Mouse (Mus musculus) adrenal gland (tissue): ENCODE results near the gene 2510039O18Rik.

Experiments
- intact Hi-C: fragments of 180-260 bp; cut with DNase I; formaldehyde crosslinking; loops from one replicate; pipeline ENCODE4 v1.15.1; 2025

2510039O18Rik gene

DNA sequence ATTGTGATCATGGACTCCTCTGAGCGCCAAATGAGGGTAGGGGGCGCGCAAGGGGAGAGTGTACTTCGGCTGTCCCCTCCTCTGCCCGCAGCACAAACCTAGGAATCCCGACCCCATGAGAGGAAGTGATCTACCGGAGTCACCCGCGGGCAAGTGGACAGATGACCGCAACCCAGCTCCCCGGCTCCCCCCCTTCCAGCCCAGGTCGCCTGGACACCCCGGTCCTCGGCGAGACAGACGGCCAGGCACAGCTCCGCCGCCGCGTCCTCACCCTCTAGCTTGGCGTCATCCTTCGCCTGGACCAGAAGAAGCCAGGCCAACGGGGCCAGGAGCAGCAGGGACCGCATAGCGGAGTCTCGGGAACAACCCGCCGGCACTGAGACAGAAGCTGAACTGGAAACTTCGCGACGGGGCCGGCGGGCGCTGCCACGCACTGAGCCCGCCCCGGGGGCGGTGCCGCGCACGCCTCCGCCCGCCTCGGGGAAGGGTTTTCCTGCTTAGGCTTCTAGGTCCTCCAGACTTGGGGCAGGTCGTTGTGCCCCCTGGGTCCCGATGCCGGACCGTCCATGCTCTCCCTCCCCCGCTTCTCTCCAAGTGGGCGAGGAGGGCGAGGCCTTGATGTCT is 4.3 kb upstream of the 2510039O18Rik start, which contains the start of gene Plod1:
Gene Plod1, minus strand, starts transcription at position 437 of the 624 bp plus-strand sequence.
- intact Hi-C loops, result no loop called here

DNA sequence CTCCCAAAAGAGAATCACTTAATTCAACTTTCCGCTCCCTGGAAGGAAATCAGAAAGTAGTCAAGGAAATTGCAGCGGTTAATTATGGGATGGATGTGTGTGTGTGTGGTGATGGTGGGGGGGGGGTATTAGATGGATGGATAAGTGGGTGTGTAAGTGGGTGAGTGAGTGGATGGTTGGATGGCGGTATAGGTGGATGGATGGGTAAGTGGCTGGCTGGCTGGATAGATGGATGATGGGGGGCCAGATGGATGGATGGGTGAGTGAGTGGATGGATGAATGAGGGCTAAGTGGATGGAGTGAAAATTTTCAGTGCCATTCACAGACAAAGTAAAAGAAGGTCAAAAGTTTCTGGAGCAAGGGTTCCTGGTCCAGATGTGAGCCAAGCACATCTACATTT is 3.7 kb upstream of the 2510039O18Rik start:
- intact Hi-C loops, result no loop called here

DNA sequence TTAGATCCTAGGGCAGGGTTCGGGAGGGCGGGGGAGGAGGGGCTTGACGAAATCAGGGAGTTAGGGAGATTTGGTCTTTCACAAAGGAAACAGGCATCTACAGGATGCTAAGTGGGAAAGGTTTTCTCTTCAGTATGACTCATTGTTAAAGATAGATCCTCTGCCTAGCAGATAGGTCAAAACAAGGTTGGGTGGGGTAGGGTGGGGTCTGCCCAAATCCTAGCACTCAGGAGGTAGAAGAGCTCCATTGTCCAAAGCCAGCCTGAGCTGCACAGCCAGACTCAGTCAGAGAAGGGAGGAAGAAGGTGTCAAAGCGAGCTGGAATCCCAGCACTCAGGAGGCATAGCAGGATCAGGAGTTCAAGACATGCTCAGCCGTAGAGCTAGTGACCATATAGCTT is 3.2 kb upstream of the 2510039O18Rik start:
- intact Hi-C loops, result no loop called here

DNA sequence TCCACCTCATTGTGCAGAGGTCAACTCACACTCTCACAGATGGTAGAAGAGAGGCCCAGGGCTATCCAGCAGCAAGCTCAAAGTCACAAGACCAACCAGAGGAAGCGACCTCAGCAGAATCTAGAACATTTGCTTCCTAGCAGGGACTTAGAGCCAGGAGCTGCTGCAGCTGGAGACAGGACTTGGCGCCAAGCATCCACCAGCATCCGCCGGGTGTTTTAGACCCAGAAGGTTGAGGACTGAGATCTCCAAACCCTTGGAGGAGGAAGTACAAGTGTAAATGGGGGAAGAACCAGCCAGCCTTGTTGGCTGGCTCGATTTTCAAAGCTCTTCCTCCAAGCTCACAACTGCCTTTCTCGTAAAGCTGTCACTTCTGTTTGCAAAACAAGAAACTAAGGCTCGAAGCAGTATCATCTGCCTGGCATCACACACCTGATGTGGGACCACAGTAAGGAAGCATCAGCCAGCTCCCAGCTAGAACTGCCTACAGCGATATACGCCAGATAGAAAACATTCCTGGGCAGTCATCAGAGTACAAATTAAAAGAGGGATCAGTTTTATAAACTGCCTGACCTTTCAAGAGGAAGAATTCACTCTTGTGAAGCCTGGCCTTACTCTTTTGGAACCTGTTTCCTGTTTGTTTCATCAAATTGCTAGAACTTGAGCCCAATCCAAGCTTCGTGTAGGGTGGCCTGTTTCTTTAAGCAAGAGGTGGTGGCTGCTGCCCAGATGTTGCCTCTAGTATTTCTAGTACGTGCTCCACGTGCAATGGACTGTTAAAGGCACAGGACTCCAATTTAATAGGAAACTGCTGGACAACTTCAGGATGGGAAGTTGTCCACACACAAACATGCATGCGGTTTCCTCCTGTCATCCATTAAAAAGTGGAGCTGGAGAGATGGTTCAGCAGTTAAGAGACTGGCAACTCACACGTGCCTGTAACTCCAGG is 2.3 kb upstream of the 2510039O18Rik start:
- intact Hi-C loops, result no loop called here

DNA sequence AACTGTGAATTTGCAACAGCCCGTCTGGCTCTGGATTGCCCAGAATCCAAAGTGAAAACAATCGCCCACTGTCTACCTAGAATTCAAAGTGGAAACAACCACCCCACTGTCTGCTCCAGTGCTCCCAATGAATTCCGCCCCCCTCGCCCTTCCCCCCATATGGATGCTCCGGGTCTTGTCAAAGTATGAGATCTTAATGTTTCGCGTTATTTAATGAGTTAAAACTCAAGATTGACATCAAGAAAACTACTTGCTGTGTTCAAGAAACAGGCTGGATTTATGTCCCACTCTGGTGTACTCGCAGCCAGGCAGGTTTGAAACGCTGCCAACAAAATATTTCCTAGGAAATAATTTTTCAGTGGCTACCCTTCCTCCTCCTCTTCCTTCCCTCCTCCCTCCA is 584 bp upstream of the 2510039O18Rik start:
- intact Hi-C loops, result no loop called here

DNA sequence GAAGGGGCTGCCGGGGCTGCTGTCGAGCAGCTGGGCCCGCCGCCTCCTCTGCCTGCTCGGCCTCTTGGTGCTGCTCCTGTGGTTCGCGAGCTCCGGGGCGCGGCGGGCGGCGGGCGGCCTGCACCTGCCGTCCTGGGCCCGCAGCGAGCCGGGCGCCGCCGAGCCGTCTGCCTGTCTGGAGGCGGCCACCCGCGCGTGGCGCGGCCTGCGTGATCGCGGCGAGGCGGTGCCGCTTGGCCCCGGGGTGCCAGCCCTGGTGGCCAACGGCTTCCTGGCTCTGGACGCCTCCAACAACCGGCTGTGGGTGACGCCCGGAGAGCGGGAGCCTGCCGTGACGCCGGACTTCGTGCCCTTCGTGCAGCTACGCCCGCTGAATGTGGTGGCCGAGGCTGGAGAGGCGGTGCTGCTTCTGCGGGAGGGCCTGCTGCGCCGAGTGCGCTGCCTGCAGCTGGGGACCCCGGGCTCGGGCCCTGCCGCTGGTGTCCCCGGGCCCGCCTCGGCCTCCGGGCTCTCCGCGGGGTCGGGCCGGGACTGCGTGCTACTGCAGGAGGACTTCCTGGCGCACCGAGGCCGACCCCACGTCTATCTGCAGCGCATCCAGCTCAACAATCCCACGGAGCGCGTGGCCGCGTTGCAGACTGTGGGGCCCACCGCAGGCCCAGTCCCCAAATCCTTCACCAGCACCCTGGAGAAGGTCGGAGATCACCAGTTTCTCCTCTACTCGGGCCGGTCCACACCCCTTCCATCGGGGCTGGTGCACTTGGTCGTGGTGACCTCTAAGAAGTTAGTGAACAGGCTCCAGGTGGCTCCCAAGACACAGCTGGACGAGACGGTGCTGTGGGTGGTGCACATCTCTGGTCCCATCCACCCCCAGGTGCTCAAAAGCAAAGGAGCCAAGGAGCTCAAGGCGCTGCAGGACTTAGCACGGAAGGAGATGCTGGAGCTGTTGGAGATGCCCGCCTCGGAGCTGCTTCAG is 638 bp downstream of the 2510039O18Rik start:
- intact Hi-C loops, result no loop called here

DNA sequence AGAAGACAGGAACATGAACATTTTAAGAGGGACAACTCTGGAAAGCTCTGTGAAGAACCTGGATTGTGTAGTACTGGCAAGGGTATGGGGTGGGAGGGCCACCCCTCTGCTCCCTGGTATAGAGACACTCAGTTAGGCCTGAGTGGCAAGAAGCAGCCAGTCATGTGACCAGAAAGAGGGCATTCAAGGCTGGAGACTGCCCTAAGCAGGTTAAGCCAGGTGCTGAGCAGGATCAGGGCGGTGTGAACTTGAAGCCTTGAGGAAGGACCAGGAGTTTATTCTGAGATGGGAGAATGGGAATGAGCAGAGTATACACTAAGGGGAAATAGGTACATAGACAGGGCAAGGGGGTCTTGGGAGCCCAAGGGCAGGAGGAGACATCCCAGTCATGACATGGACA is 2.3 kb downstream of the 2510039O18Rik start:
- intact Hi-C loops, result no loop called here

DNA sequence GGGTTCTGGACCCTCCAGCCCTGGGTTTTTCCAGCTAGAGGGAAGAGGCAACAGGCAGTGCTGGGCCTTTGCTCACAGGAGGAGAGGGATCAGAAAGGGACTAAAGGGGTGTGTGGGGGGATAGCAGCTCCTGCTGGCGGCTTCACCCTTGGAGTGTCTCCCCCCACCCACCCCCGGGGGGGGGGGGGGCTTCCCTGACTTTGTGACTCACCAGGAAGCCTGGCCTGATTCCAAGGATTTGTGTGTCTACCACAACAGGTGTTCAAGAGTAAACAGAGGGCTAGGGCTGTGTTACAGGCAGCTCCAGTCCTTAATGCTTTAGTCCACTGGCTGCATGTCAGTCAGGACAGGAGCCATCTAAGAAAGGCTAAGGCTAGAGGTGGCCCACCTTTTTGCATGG is 6.8 kb downstream of the 2510039O18Rik start:
- intact Hi-C loops, result no loop called here

DNA sequence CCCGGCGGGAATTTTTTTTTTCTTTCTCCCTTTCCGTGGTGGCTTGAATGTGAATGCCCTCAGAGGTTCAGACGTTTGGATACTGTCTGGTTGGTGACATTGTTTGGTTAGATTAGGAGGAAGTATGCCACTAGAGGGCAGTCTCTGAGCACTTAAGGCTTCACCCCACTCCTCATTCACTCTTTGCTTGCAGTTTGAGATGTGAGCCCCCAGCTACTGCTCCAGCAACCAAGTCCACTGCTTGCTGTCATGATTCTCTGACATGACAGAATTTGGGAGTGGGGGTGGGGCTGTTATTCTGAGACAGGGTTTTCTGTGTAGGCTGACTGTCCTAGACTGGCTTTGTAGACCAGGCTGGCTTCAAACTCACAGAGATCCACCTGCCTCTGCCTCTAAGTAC is 12.9 kb downstream of the 2510039O18Rik start:
- intact Hi-C loops, result no loop called here

DNA sequence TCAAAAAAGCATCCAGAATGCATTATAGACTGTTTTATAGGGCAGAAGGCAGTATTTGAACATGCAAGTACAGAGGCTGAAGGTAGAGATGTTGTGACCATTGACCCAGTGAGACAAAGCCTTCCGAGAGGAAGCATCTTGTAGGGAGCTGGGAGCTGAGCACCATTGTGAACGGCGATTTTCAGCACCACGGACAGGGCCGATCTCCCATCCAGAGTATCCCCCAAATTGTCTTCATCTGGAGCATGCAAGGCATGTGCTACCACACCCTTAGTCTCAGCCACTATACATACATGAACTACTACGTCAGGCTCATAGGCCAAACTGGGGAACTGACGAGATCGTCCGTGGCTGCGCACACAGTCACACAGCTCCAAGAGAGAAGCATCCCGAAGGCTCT is 16.4 kb downstream of the 2510039O18Rik start:
- intact Hi-C loops, result loop anchor here (5.0 kb wide), 1 partner anchor 105 kb away; no protein-coding TSS in a partner anchor

DNA sequence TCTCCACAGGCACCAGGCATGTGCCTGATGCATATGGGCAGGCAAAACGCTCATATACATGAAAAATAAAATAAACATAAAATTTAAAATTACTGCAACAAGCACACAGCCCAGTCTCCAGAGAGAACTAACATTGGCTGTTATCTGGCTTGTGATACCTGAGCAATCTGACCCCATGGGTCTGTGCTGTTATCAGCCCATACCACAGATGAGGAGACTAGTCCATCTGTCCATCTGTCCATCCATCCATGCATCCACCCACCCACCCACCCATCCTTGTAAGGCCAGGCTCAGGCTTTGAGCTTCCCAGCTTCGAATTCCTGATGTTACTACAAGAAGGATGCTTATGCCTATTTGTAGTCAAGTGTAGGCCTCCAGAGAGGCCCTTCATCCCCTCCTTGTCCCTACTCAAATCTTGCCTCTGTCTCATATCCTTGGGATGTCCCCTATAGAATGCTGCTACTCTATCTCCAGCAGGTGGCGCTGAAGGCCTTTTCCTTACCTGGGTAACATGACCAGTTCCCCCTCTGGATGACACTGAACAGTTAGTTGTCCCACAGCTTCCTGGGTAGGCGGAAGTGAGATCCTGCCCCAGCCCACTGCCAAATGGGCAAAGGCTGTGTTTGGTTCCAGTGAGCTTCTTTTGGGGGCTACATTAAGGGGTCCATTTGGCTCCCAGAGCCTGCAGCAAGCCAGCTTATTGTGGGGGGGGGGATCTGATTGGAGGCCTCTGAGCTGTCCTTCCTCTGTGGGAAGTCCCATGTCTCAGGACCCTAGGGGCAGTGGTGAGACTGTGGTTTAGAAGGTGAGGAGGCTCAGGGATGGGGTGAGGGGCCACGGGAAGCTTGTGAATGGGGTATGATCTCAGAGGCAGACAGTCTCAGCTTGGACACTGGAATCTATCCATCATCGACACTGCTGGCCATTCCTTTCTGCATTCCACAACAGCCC is 19.5 kb downstream of the 2510039O18Rik start:
- intact Hi-C loops, result loop anchor here (1.0 to 5.0 kb wide), 2 partner anchors 48 to 102 kb away; no protein-coding TSS in a partner anchor

DNA sequence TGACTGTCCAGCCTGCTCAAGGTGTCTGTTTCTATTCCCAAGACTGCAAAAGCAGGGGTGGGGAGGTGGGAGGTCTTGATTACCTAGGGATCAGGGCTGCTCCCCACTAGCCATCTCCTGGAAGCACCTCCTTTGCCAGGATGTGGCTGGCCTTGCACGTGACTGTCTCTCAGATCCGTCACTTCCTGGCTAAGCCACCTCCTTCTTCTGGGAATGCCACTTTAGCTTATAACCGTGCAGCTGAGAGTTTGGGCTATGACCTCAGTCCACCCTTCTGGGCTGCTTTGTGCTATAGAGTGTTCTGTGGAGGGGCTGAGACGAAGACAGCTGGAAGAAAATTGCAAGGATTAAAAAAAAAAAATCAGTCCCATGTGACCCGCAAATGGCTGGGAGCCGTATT is 22.1 kb downstream of the 2510039O18Rik start:
- intact Hi-C loops, result no loop called here

DNA sequence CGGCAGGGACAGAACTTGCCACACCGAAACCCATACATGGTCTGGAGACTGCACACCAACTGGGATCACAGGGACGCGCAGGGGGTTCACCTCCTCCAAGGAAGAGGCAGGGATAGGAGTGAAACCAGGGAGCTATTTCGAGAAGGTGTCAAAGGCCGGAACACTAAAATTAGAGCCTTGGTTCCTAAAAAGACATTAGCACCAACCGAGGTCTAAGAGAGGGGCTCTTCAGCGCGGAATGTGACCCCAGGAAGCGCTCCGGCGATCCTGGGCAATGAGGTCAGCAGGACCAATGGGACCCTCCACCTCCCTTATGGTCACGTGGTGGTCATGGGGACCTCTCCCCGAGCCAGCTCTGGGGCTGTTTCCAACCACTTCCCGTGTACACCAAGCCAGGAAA is 22.9 kb downstream of the 2510039O18Rik start:
- intact Hi-C loops, result no loop called here

DNA sequence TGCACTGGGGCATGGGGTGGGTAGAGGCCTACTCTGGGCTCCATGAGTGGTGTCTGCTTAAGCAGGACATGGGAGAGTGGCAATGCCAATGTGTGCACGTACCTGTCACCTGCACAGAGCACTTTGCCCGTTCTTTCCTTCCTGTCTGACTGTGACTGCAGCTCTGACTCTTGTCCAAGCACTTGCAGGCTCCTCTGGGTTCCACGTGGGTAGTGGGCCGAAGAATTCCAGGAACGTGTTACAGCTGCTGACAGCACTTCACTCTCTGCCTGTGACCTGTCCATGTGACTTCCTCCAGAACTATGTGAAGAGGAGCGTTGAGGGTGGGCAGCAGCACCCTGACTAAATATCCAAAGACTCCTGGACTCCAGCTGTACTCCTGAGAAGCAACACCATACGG is 25.0 kb downstream of the 2510039O18Rik start:
- intact Hi-C loops, result no loop called here

DNA sequence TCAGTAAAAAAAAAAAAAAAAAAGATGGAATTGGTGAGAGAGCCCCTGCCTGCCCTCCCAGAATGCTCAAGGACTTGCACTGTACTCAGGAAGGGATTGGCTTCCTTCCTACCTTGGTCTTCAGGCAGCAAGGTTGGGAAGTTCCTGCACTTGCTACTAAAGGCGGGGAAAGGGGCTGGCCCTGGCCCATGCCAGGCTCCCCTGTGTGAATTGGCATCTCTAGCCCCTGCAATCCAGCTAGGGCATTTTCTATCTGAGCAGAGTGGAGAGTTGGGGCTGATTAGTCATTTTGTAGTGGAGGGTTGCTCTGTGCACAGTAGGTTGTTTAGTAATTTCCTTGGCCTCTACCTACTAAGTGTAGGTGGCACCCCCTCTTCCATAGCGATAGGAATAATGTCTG is 28.1 kb downstream of the 2510039O18Rik start:
- intact Hi-C loops, result no loop called here

DNA sequence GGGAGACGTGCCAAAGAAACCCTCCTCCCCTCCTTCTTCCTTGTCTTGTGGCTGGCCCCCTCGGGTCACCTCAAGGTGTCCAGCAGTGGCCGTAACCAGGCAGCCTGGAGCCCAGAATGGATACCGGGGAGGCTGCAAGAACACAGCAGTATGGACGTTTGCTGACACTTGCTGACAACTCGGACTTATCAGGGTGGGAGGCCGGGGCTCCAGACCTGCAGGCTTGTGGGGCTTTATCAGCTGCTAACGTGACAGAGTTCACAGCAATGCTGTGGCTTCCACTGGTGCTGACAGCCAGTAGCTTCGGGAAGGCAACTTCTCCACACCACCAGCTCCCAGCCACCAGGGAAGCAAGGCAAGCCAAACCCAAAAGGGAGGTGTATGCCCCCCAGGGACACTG is 28.6 kb downstream of the 2510039O18Rik start:
- intact Hi-C loops, result no loop called here

DNA sequence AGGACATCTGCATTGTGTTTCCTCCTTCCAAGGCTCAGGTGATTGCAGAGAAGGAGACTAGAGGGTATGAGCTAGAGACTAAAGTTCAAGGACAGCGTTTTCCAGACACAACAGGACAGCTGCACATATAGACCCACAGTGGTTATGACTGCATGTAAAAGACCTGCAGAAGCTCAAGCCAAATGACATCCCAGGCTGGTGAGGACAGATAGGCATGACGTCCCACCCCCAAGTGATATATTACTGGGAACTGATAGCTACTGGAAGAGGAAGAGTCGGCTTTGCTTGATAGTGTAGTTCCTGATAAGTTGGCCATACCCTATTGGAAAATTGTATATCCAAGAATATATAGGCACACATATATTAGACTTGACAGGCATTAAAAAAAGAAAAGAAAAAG is 35.5 kb downstream of the 2510039O18Rik start:
- intact Hi-C loops, result no loop called here

DNA sequence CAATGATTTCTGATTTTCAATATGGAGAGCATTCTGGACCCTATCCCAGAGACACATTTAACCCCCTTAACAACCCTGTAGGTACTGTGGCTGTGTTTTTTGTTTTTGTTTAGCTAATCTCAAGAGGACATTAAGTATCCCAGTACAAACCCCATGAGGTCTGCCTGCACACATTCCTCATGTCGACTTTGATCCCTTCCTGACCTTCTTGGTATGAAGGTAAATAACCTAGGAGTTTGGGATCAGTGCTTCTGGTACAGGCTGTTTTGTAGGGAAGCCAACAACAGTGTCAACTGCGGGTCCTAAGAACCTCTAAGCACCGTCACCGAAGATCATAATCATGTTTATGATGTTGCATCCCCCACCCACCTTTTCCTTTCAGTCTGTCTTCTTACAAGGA is 37.0 kb downstream of the 2510039O18Rik start:
- intact Hi-C loops, result no loop called here

DNA sequence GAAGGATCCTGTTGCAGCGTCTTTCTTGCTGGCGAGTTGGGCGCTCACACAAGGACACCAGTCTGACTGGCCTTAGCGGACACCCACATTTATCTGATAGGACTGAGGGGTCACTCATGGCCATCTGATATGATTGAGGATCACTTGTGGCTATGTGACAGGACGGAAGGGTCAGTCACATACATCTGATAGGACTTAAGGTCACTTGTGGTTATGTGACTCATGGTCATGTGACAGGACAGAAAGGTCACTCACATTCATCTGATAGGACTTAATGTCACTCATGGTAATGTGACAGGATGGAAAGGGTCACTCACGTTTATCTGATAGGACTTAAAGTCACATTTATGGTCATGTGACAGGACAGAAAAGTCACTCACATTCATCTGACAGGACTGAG is 37.7 kb downstream of the 2510039O18Rik start:
- intact Hi-C loops, result no loop called here

DNA sequence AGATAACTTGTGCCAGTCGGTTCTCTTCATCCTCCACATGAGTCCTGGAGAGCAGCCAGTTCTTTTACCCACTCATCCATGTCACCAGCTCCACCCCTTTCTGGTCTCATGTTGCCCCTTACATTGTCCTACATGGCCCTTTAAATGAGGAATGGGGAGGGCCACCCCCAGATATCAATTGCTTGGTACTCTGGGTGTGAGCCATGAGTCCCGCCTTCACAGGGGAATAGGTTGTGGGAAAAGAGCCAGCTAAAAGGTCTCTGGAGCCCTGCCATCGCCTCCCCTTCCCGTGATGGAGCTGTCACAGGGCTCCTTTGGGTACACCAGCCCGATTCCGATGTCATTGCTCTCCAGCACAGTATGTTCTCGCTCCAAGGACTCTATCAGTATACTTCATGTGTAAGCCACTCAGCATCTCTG is 38.8 kb downstream of the 2510039O18Rik start:
- intact Hi-C loops, result no loop called here
